Mouse (Mus musculus) lung, embryonic 15.5 days (tissue): ENCODE measurements around the gene Lrrc23. TPM values are rescaled to one million over a fixed set of nuclear protein-coding genes. Genes with fewer than 3 reads are reported as not detected.

ENCODE experiments used
- ATAC-seq: fragments of 200-750 bp; cut with Nextera tagmentation; 2 replicates; pipeline ENCODE4 v1.8.0; 2017; ENCODE audit warnings: moderate number of reproducible peaks, borderline replicate concordance; ENCODE audit not compliant: low FRiP score, low TSS enrichment; ENCODE audit errors: extremely low read depth
- H3K27ac ChIP-seq: fragments of 300-500 bp; sonication (generic); 2 replicates; pipeline ENCODE4 v1.5.1; 2015; ENCODE audit warnings: moderate library complexity, mild to moderate bottlenecking, inconsistent platforms
- H3K27me3 ChIP-seq: fragments of 300-500 bp; sonication (generic); 2 replicates; pipeline ENCODE4 v1.6.1; 2015; ENCODE audit warnings: inconsistent platforms
- H3K36me3 ChIP-seq: fragments of 300-500 bp; sonication (generic); 2 replicates; pipeline ENCODE4 v1.6.1; 2015; ENCODE audit warnings: inconsistent platforms
- H3K4me1 ChIP-seq: fragments of 300-500 bp; sonication (generic); 2 replicates; pipeline ENCODE4 v1.6.1; 2015; ENCODE audit warnings: inconsistent platforms
- H3K4me2 ChIP-seq: fragments of 300-500 bp; sonication (generic); 2 replicates; pipeline ENCODE4 v1.6.1; 2015; ENCODE audit warnings: inconsistent platforms, mild to moderate bottlenecking, moderate library complexity
- H3K4me3 ChIP-seq: fragments of 300-500 bp; sonication (generic); 2 replicates; pipeline ENCODE4 v1.5.1; 2015; ENCODE audit warnings: mild to moderate bottlenecking, inconsistent platforms
- H3K9ac ChIP-seq: fragments of 300-500 bp; sonication (generic); 2 replicates; pipeline ENCODE4 v1.6.1; 2015; ENCODE audit warnings: inconsistent platforms
- H3K9me3 ChIP-seq: fragments of 300-500 bp; sonication (generic); 2 replicates; pipeline ENCODE4 v1.6.1; 2016; ENCODE audit warnings: inconsistent platforms
- WGBS: fragments of 180-500 bp; shearing (Covaris S2); methylation state at CpG from one replicate; pipeline ENCODE4 v1.1.7; 2015; 5-methylcytosine and 5-hydroxymethylcytosine counted together
- polyA plus RNA-seq: library from polyadenylated mRNA; unstranded; fragments of >200 nt; fragmentation: Nextera tagmentation; extraction: Ambion mirVana; gene quantifications from 2 replicates; pipeline ENCODE4 v1.2.1, GENCODE M21; 2015

Gene Lrrc23
- polyA plus RNA-seq, 1 experiment from 2014 or later = 11.7 TPM

- Histone ChIP-seq H3K4me1 (peaks cover 24% of the 10 kb centered on the region), H3K4me2 (peak overlapping the region; percentile 93), H3K9ac (peak overlapping the region; percentile 76), H3K27me3 (no peaks in the 10 kb centered on the region), H3K4me3 (peak overlapping the region; percentile 46), H3K27ac (peak overlapping the region; percentile 86), H3K9me3 (no peaks in the 10 kb centered on the region), H3K36me3 (peaks cover 59% of the 10 kb centered on the region)
- 24% methylated on average over 8 of the region's 8 CpGs for WGBS
- no peak for ATAC-seq
Measured at GRCm38 (mm10) chr6:124746296-124746605, 33.3 kb downstream of the Lrrc23 start.

DNA sequence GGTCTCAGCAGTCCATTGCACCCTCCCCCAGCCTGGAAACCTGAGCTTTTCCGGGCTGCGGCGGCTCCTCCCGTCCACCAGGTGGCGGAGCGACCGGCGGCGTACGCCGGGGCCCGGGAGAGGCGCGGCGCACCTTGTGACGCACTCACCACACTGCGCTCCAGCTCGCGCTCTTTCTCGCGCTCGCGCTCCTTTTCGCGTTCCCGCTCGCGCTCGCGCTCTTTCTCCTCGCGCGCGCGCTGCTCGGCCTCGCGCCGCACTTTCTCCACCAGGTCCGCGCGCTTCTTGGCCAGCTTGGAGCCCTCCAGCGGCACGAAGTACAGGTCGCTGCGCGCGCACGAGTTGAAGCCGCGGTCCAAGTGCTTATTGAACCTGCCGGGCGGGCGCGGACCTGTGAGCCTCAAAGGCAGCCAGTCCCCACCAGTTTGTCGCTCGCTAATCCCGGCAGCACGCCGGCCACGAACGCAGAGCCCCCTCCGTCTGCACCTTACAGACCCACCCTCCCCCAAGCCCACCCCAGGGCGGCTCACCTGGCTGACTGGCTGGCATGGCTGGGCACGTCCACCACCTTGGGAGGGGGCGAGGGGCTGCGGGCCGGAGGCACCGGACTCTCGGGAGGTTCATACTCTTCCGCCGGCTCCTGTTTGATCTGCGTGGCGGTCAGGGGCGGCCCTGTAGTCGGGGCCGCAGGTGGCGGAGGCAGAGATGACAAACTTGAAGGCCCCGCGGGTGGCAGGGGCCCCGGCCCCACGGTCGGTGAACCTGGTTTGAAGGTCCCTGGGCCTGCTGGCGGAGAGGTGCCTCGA, 33.8 kb downstream of the Lrrc23 start:
- H3K4me2 ChIP-seq = peak overlapping the region; percentile 93
- H3K9me3 ChIP-seq = no peaks in the 10 kb centered on the region
- H3K27ac ChIP-seq = peak overlapping the region; percentile 86
- 2% methylated on average over 85 of the region's 85 CpGs for WGBS
- peak; percentile 74 for ATAC-seq
- H3K9ac ChIP-seq = peak overlapping the region; percentile 76
- H3K4me1 ChIP-seq = peaks cover 24% of the 10 kb centered on the region
- H3K36me3 ChIP-seq = peaks cover 59% of the 10 kb centered on the region
- no peaks in the 10 kb centered on the region for H3K27me3 ChIP-seq
- H3K4me3 ChIP-seq = peak overlapping the region; percentile 46

DNA sequence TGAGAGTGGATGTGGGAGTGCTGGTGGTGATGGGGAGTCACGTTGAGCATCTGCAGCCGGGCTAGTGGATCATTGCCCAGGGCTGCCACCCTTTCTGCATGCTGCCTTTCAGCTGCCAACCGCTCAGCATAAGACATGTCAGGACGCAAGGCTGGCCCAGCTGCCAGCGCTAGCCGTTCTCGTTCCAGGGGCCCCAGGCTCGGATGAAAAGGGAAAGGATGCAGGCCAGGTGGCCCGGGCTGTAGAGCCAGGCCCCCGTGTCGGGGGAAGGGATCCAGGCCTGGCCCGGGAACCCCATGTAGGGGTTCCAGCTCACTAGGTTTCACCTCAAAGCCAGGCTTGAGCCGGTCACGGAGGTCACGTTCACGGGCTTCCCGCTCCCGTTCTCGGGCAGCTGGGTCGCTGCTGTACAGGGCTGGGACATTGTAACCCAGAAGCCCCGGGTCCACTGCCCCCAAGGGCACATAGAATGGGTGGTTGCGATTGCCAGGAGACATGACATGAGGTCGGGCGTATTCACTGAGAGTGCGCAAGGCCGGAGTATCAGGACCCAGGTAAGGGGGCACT, 34.7 kb downstream of the Lrrc23 start:
- H3K4me1 ChIP-seq = peaks cover 28% of the 10 kb centered on the region
- H3K36me3 ChIP-seq = peaks cover 59% of the 10 kb centered on the region

DNA sequence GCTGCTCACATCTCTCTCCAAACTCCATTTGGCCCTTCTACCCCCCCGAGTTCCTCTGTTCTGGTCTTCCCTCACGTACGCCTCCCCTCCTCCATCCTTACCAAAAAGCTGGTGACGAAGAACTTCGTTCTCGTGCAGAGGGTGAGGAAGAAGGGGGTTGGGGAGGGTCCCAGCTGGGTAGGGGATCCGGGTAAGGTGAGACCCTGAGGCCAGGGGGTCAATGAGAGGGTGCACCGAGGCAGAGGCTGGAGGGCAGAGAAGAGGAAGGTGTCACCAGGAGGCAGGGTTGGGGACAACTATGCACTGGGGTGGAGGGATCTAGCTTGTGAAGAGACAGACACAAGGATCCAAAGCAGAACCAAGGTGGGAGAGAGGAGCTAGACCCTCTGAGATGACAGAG, 35.9 kb downstream of the Lrrc23 start:
- peaks cover 49% of the 10 kb centered on the region for H3K36me3 ChIP-seq
- ATAC-seq = no peak
- H3K9ac ChIP-seq = no peak overlapping the region
- no peaks in the 10 kb centered on the region for H3K9me3 ChIP-seq
- H3K4me1 ChIP-seq = peaks cover 40% of the 10 kb centered on the region
- WGBS = 80% methylated on average over 8 of the region's 8 CpGs
- no peak overlapping the region for H3K27ac ChIP-seq
- no peak overlapping the region for H3K4me2 ChIP-seq
- H3K27me3 ChIP-seq = no peaks in the 10 kb centered on the region
- no peak overlapping the region for H3K4me3 ChIP-seq

More for the DNA sequence above, 34.7 kb downstream of the Lrrc23 start:
- Histone ChIP-seq H3K27me3 (no peaks in the 10 kb centered on the region), H3K27ac (peak overlapping the region; percentile 54), H3K9me3 (no peaks in the 10 kb centered on the region), H3K9ac (no peak overlapping the region), H3K4me2 (peak overlapping the region; percentile 93), H3K4me3 (peak overlapping the region; percentile 46)
- no peak for ATAC-seq
- 72% methylated on average over 26 of the region's 26 CpGs for whole genome bisulfite sequencing

DNA sequence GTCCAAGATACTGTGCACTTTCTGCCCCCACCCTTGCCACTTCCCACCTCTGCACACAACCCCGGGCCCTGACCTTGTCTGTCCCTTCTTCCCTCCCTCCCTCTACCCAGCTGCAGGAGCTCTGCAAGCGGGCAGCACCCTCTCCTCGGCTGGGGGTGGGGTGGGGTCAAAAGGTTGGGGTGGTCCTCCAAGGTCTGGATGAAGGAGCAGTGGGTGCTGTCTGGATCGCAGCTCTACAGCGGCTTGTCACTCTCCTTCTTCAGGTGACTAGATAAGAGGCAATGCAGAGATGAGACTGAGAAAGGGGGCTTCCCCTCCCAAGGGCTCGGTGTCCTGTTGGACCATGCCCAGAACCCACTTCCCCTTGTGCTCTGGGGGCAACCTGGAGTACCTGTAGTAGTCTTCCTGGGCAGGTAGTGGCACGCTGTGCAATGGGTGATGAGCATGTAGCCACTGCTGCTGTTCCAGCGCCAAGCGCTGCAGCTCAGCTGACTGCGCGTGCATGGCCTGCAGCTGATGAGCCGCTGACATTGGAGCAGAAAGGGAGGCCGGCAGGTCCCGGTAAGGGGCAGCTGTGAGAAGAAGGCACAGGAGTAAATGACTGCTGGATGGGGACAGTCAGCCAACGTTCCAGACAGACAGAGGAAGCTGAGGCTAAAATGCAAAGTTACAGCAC, 36.5 kb downstream of the Lrrc23 start:
- ATAC-seq = no peak
- Histone ChIP-seq H3K4me3 (no peak overlapping the region), H3K9ac (no peak overlapping the region), H3K4me2 (no peak overlapping the region), H3K27me3 (no peaks in the 10 kb centered on the region), H3K27ac (no peak overlapping the region), H3K36me3 (peaks cover 42% of the 10 kb centered on the region), H3K9me3 (no peaks in the 10 kb centered on the region), H3K4me1 (peaks cover 45% of the 10 kb centered on the region)
- 85% methylated on average over 15 of the region's 15 CpGs for WGBS

DNA sequence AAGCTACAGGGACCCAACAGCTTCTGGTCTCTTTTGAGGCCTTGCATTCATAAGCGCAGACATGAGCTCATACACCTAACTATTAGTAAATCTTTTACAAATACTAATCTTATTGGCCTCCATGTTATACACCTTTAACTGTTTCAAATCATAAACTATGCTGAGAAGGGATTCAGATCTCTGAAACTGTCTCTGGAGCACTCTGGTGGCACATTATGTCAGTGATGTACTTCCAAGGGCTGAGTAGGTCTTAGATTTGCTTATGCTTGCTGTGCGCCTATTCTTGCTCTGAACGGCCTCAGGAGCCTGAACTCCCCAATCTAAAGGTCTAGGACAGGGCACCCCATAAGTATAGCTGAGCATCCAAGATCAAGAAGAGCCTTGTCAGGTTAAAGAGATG, 37.7 kb downstream of the Lrrc23 start:
- peak overlapping the region; percentile 99 for H3K27ac ChIP-seq

DNA sequence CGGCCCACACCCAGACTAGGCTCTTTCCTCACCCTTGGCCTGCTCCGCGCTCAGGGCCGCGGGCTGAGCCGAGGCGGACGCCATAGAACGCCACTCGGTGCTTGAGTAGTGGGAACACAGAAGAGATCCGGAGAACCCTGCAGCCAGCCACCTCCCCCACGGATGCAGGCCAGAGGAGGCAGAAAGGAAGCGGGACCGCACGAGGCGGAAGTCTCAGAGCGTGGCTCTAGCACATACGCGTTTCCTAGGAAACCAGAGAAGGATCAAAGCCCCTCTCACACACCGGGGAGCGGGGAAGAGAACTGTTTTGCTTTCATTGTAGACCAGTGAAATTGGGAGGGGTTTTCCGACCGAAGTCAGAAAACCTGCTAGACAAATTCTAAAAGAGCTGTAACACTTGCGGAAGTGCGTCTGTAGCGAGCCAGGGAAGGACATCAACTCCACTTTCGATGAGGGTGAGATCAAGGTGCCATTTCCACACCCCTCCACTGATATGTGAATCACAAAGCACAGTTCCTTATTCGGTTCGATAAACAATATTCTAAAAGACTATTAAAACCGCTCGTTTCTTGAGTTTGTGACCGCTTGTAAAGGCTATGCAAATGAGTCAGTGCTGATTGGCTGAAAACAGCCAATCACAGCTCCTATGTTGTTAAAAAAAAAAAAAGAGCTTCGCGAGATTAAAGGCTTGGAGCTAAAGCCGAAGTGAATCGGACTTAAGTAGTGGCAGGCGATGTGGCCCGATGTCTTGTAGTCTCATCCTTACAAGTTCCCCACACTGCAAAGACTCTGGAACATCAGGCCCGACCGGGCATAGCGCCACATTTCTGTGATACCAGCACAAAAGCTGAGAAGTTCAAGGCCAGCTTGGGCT, 38.4 kb downstream of the Lrrc23 start, which contains the start of gene Grcc10:
Gene Grcc10, minus strand, starts transcription at position 487 of the 874 bp plus-strand sequence.
- H3K27me3 ChIP-seq = no peaks in the 10 kb centered on the region
- peaks cover 37% of the 10 kb centered on the region for H3K4me1 ChIP-seq
- peak within 1 kb of the TSS; percentile 89 for H3K9ac ChIP-seq
- peak; percentile 86 for ATAC-seq
- H3K27ac ChIP-seq = peak within 1 kb of the TSS; percentile 99
- WGBS = 0% methylated on average over 41 of the region's 41 CpGs
- H3K4me3 ChIP-seq = peak within 1 kb of the TSS; percentile 63
- no peaks in the 10 kb centered on the region for H3K9me3 ChIP-seq
- H3K4me2 ChIP-seq = peak within 1 kb of the TSS; percentile 84
- peaks cover 27% of the 10 kb centered on the region for H3K36me3 ChIP-seq

More for the DNA sequence above, 37.7 kb downstream of the Lrrc23 start:
- Histone ChIP-seq H3K4me2 (peak overlapping the region; percentile 84), H3K27me3 (no peaks in the 10 kb centered on the region), H3K9ac (peak overlapping the region; percentile 89), H3K4me1 (peaks cover 44% of the 10 kb centered on the region), H3K36me3 (peaks cover 31% of the 10 kb centered on the region), H3K4me3 (peak overlapping the region; percentile 63), H3K9me3 (no peaks in the 10 kb centered on the region)
- WGBS = 62% methylated on average over 3 of the region's 3 CpGs
- ATAC-seq = no peak

- peak overlapping the region; percentile 99 for H3K27ac ChIP-seq
- H3K36me3 ChIP-seq = peaks cover 27% of the 10 kb centered on the region
- H3K4me2 ChIP-seq = peak overlapping the region; percentile 84
- peak overlapping the region; percentile 63 for H3K4me3 ChIP-seq
- 0% methylated on average over 29 of the region's 29 CpGs for WGBS
- H3K9me3 ChIP-seq = no peaks in the 10 kb centered on the region
- peak overlapping the region; percentile 89 for H3K9ac ChIP-seq
- peaks cover 34% of the 10 kb centered on the region for H3K4me1 ChIP-seq
- peak; percentile 8 for ATAC-seq
- H3K27me3 ChIP-seq = no peaks in the 10 kb centered on the region
Measured at GRCm38 (mm10) chr6:124740211-124740887, 39.2 kb downstream of the Lrrc23 start.

DNA sequence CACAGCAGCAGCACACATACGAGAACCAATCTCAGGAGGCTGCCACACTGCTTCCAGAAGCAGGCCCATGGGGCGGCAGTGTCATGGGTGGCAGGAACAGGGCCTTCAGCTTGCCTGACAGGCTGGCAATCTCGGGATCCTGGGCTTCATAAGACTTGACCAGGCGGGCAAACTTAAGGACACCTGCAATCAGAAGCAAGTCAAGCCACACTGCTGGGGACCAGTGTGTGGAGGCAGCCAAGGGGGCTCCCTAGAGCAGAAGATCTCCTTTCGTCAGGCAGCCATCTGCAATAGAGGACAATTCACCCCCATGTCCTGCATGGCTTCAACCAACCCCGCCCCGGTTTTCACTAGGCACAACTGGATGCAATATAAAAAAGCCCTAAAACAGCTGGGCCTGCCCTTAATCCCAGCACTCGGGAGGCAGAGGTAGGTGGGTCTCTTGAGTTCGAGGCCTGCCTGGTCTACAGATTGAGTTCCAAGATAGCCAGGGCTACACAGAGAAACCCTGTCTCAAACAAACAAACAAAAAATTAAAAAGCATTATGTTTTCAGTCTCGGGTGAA, 40.2 kb downstream of the Lrrc23 start:
- WGBS = 81% methylated on average over 10 of the region's 10 CpGs
- no peak for ATAC-seq
- H3K9ac ChIP-seq = peak overlapping the region; percentile 16; the same call in 1 of the 2 replicates
- peaks cover 31% of the 10 kb centered on the region for H3K4me1 ChIP-seq
- H3K27ac ChIP-seq = peak overlapping the region; percentile 99
- H3K36me3 ChIP-seq = peaks cover 18% of the 10 kb centered on the region
- H3K9me3 ChIP-seq = no peaks in the 10 kb centered on the region
- H3K27me3 ChIP-seq = no peaks in the 10 kb centered on the region
- H3K4me2 ChIP-seq = peak overlapping the region; percentile 84; the same call in 1 of the 2 replicates
- H3K4me3 ChIP-seq = no peak overlapping the region

DNA sequence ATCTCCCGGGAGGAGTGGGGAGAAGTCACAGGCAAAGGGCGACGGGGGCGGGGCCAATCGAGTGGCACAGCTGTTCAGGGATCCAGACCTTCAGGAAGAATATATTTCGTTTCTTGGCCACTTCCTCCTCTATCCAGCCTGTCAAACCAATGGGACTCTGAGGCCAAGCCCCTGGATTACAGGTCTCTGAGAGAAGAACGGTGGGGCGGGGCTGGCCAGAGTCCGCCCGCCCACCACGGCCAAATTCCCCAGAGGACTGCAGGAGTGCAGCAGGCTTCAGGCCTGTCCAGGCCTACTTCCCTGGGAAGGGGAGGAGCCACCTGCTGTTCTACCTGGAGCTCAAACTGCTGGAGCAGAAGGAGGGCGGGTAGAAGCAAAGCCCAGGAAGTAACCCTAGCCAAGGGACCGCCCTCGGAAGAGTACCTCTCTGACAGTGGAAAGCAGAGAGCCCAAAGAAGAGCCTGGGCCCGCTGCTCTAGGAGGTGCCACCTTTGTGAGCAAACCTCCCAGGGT, 41.0 kb downstream of the Lrrc23 start, which contains the start of gene Ptpn6:
Gene Ptpn6, minus strand, starts transcription at position 204 of the 513 bp plus-strand sequence.
- Histone ChIP-seq H3K36me3 (peaks cover 11% of the 10 kb centered on the region), H3K9ac (peak within 1 kb of the TSS; percentile 16; the same call in 1 of the 2 replicates), H3K4me3 (peak within 1 kb of the TSS; percentile 11; the same call in 1 of the 2 replicates), H3K27me3 (no peaks in the 10 kb centered on the region), H3K9me3 (no peaks in the 10 kb centered on the region), H3K27ac (peak within 1 kb of the TSS; percentile 99), H3K4me2 (peak within 1 kb of the TSS; percentile 84), H3K4me1 (peaks cover 31% of the 10 kb centered on the region)
- WGBS = 27% methylated on average over 15 of the region's 15 CpGs
- peak; percentile 40 for ATAC-seq
